Comparison of ENCODE assay signal across 8 mouse cellular contexts in the genomic region with DNA sequence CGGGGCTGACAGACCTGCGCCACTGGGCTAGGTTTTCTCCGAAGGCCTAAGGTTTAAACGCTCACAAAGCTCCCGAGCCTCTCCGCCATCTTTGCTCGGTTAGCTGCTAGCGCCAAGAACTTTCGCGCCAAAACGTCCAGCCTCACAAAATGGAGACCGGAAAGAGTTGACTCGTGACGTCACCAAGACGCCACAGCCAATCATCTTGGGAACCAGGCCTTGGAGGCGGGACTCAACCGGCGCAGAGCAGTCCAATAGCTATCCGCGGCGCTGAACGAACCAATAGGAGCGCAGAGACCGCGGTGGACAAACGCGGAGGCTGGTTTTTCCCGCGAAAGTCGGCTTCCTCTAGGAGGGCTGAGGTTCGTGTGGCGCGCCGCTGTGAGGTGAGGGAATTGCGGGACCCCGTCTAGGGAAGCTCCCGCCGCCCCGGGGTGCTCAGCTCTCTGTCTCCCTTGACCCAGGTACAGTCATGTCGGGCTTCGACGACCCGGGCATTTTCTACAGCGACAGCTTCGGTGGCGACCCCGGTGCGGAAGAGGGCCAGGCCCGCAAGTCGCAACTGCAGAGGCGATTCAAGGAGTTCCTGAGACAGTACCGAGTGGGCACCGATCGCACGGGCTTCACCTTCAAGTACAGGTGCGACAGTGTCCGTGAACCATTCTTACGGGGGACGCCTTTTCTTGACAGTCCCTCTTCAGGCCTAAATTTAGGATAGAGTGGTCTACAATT. TPM values are rescaled to one million over a fixed set of nuclear protein-coding genes. Genes with fewer than 3 reads are reported as not detected.
DNase-seq lines count a peak whose midpoint lies in the region; ATAC-seq and TF ChIP-seq lines count a peak whose summit lies in the region.

Gene Mcm5 (plus strand): TSS at position 334 of the 732 bp plus-strand sequence.

- peaks cover 28% of the 10 kb centered on the region for H3K4me1 ChIP-seq in hindbrain, embryonic 10.5 days (replicated peaks)
- H3K4me1 ChIP-seq in lung, postnatal 0 days (ENCODE audit: insufficient read depth, low read depth, low read length) = peaks cover 5% of the 10 kb centered on the region; the same call in 1 of the 2 replicates

- peak within 1 kb of the TSS; percentile 55 for H3K9ac ChIP-seq in lung, postnatal 0 days (replicated peaks; ENCODE audit: low read depth)

- no peak for TF ChIP-seq CTCF in lung, postnatal 0 days (IDR thresholded peaks at IDR 0.05)

- H3K27ac ChIP-seq in hindbrain, embryonic 10.5 days = peak within 1 kb of the TSS; percentile 97
- peak within 1 kb of the TSS; percentile 72 for H3K27ac ChIP-seq in lung, postnatal 0 days (ENCODE audit: low read length)

- peaks cover 38% of the 10 kb centered on the region for H3K36me3 ChIP-seq in hindbrain, embryonic 10.5 days
- no peaks in the 10 kb centered on the region for H3K36me3 ChIP-seq in lung, postnatal 0 days (ENCODE audit: insufficient read depth, low read length)

- ATAC-seq in frontal cortex, adult (ENCODE audit: low TSS enrichment) = peak; percentile 98
- peak; percentile 99 for ATAC-seq in lung, postnatal 0 days

- peak; percentile 100 for DNase-seq in MN1 (ENCODE audit: low spot score)
- peak; percentile 99 for DNase-seq in cerebellum, adult 9-10 months
- DNase-seq in hindbrain, embryonic 10.5 days (ENCODE audit: low spot score) = peak; percentile 100
- peak; percentile 99 for DNase-seq in layer of hippocampus, adult 9-11 months
- peak; percentile 99 for DNase-seq in lung, postnatal 0 days (ENCODE audit: low spot score)
- peak; percentile 99 for DNase-seq in ovary, postnatal 14 days (ENCODE audit: low spot score)
- DNase-seq in thymus, postnatal 14 days = peak; percentile 98

- under 1% methylated on average over 59 of the region's 59 CpGs for WGBS in hindbrain, embryonic 10.5 days
- under 1% methylated on average over 59 of the region's 59 CpGs for WGBS in lung, postnatal 0 days

- TF ChIP-seq EP300 in lung, postnatal 0 days (IDR thresholded peaks at IDR 0.05) = no peak

- no peaks in the 10 kb centered on the region for H3K9me3 ChIP-seq in hindbrain, embryonic 10.5 days
- no peaks in the 10 kb centered on the region for H3K9me3 ChIP-seq in lung, postnatal 0 days (ENCODE audit: low read length)

- no peaks in the 10 kb centered on the region for H3K27me3 ChIP-seq in hindbrain, embryonic 10.5 days (ENCODE audit: insufficient read depth, poor library complexity, severe bottlenecking)
- H3K27me3 ChIP-seq in lung, postnatal 0 days (replicated peaks; ENCODE audit: insufficient read depth, low read length) = no peaks in the 10 kb centered on the region

- peak within 1 kb of the TSS; percentile 80 for H3K4me3 ChIP-seq in hindbrain, embryonic 10.5 days
- H3K4me3 ChIP-seq in lung, postnatal 0 days (ENCODE audit: low read depth, low read length) = peak within 1 kb of the TSS; percentile 62

- peak within 1 kb of the TSS; percentile 96 for H3K4me2 ChIP-seq in lung, postnatal 0 days (replicated peaks; ENCODE audit: low read depth, low read length)

RNA-seq across cellular contexts. Expression of gene Mcm5, which starts in this region (rescaled TPM):
- 235 and 294 TPM in 2 replicates for polyA plus RNA-seq in hindbrain, embryonic 10.5 days (2016; fragmentation: Nextera tagmentation; extraction: Ambion mirVana)
- 14.6 and 14.9 TPM in 2 replicates for polyA plus RNA-seq in lung, postnatal 0 days (2015; fragmentation: Nextera tagmentation; extraction: Ambion mirVana)

Comparison
In these comparisons a context has a peak if more than half of its experiments do, and no peak if none do; other contexts are left out.
1. Peak in every context shown above with its lines: DNase-seq, ATAC-seq, H3K4me3 ChIP-seq and H3K27ac ChIP-seq.
2. RNA of gene Mcm5 (polyA plus RNA-seq): 235 to 294 TPM in hindbrain, embryonic 10.5 days; 14.6 to 14.9 TPM in lung, postnatal 0 days; every median in the first group is over 10 times any median in the second.